Mouse (Mus musculus) kidney, adult 2 months (tissue): ENCODE results near the gene Abcd3.

Source experiments
- CTCF ChIP-seq: fragments of 200-500 bp; conservative IDR thresholded peaks from 2 replicates; pipeline ENCODE4 v1.5.1; 2011; ENCODE audit warnings: low read depth, mild to moderate bottlenecking, control low read depth, low read length, moderate library complexity, mixed read lengths; ENCODE audit not compliant: insufficient read depth, insufficient read length
- POLR2A ChIP-seq: fragments of 200-500 bp; IDR thresholded peaks from one replicate; pipeline ENCODE4 v1.6.1; 2011; ENCODE audit warnings: low read depth, low read length, control low read depth

DNA sequence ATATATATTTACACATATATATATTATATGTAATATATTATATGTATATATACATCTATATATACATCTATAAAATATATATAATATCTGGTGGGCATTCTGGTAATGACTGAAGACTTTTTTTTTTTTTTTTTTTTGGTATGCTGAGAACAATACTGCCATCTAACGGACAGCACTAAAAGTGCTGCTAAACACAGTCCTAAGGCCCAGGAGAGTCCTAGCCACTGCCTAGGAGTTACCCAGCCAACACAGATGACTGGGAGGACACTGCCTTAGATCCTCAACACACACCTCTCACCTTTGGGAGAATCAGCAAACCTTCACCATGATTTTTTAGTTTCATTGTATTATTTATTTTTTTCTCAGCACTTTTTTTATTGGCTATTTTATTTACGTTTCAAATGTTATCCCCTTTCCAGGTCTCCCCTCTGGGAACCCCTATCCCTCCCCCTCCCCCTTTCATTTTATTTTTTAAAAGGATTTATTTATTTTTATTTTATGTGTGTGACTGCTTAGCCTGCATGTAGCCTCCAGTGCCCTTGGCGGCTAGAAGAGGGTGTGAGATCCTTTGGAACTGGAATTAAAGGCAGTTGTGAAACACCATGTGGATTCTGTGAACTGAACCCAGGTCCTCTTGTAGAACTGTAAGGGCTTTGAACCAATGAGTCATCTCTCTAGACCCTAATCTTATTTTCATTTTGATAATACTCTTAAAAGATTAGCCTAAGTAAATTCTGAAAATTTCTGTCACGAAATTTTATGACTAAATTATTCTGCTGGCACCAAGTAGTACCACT, 52.8 kb downstream of the Abcd3 start:
- TF ChIP-seq CTCF: peak; percentile 54
- no peak for TF ChIP-seq POLR2A
